Mouse (Mus musculus) embryonic facial prominence, embryonic 13.5 days (tissue): ENCODE results near the gene Pde6d. TPM values are rescaled to one million over a fixed set of nuclear protein-coding genes. Genes with fewer than 3 reads are reported as not detected.
"Not testable (repeated sequence)": the region's sequence is repeated elsewhere in the genome, so short reads cannot be mapped to it uniquely, and the experiment has no call there.

Source experiments
- ATAC-seq: fragments of 200-750 bp; cut with Nextera tagmentation; 2 replicates; pipeline ENCODE4 v1.8.0; 2017; ENCODE audit warnings: low read depth; ENCODE audit not compliant: insufficient number of reproducible peaks, insufficient read depth, low FRiP score, low TSS enrichment
- H3K27ac ChIP-seq: fragments of 300-500 bp; sonication (generic); 2 replicates; pipeline ENCODE4 v1.5.1; 2015; ENCODE audit warnings: moderate library complexity, mild to moderate bottlenecking, inconsistent platforms
- H3K27me3 ChIP-seq: fragments of 300-500 bp; sonication (generic); 2 replicates; pipeline ENCODE4 v1.6.1; 2015; ENCODE audit warnings: mild to moderate bottlenecking, inconsistent platforms
- H3K36me3 ChIP-seq: fragments of 300-500 bp; sonication (generic); 2 replicates; pipeline ENCODE4 v1.6.1; 2015; ENCODE audit warnings: mild to moderate bottlenecking, inconsistent platforms
- H3K4me1 ChIP-seq: fragments of 300-500 bp; sonication (generic); 2 replicates; pipeline ENCODE4 v1.6.1; 2015; ENCODE audit warnings: inconsistent platforms
- H3K4me2 ChIP-seq: fragments of 300-500 bp; sonication (generic); 2 replicates; pipeline ENCODE4 v1.6.1; 2015; ENCODE audit warnings: moderate library complexity, mild to moderate bottlenecking, inconsistent platforms
- H3K4me3 ChIP-seq: fragments of 300-500 bp; sonication (generic); 2 replicates; pipeline ENCODE4 v1.5.1; 2015; ENCODE audit warnings: mild to moderate bottlenecking, inconsistent platforms
- H3K9ac ChIP-seq: fragments of 300-500 bp; sonication (generic); 2 replicates; pipeline ENCODE4 v1.6.1; 2015; ENCODE audit warnings: mild to moderate bottlenecking, inconsistent platforms
- H3K9me3 ChIP-seq: fragments of 300-500 bp; sonication (generic); 2 replicates; pipeline ENCODE4 v1.6.1; 2016; ENCODE audit warnings: inconsistent platforms
- WGBS: fragments of 180-500 bp; shearing (Covaris S2); methylation state at CpG from one replicate; pipeline ENCODE4 v1.1.7; 2015; ENCODE audit warnings: mixed read lengths; 5-methylcytosine and 5-hydroxymethylcytosine counted together
- polyA plus RNA-seq: library from polyadenylated mRNA; unstranded; fragments of >200 nt; fragmentation: Nextera tagmentation; extraction: Ambion mirVana; gene quantifications from 2 replicates; pipeline ENCODE4 v1.2.1, GENCODE M21; 2015

The Pde6d gene
- polyA plus RNA-seq, 1 experiment from 2014 or later, result 78.5 TPM

DNA sequence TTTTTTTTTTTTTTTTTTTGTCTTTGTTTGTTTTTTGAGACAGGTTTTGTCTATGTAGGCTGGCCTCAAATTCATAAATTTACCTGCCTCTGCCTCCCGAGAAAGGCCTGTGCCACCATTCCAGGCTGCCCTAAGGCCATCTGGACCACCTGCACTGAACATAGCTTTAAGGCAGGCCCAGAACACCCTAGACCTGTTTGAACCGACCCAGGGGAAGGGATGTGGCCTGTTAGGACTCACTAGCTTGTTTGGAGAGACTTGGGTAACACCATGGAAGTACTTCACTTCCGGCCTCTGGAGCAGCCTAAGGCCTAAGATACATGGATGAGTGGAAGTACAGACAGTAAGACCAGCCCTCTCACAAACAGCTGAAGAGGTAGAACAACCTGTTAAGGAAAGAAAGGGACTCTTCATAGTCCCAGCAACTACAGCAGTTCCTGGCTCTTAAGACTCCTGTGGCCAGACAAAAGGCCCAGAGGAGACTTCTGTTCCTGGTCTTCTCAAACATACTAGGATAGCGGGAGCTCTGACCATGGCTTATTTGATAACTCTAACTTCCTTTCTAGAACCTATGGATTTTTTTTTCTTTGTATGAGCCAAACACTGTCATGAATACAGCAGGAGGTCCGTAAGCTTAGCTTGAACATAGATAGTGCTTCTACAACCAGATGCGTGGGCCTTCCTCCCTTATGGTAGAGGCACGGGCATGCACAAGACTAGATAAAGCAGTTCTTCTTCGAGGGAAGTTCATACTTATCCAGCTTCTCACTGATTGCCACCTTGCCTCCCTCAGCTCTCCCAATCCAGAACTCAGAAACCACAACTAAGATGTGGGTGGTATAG lies 58.4 kb downstream of the Pde6d start:
- ATAC-seq, result no peak
- Histone ChIP-seq H3K27ac (peak overlapping the region; percentile 100), H3K4me1 (peaks cover 31% of the 10 kb centered on the region), H3K4me3 (0 out of 2 replicates have a peak overlapping the region, but pooled peaks have one; percentile 98), H3K27me3 (no peaks in the 10 kb centered on the region), H3K36me3 (peaks cover 10% of the 10 kb centered on the region), H3K9me3 (no peaks in the 10 kb centered on the region), H3K4me2 (peak overlapping the region; percentile 91), H3K9ac (peak overlapping the region; percentile 95)
- WGBS, result 82% methylated on average over 8 of the region's 8 CpGs

DNA sequence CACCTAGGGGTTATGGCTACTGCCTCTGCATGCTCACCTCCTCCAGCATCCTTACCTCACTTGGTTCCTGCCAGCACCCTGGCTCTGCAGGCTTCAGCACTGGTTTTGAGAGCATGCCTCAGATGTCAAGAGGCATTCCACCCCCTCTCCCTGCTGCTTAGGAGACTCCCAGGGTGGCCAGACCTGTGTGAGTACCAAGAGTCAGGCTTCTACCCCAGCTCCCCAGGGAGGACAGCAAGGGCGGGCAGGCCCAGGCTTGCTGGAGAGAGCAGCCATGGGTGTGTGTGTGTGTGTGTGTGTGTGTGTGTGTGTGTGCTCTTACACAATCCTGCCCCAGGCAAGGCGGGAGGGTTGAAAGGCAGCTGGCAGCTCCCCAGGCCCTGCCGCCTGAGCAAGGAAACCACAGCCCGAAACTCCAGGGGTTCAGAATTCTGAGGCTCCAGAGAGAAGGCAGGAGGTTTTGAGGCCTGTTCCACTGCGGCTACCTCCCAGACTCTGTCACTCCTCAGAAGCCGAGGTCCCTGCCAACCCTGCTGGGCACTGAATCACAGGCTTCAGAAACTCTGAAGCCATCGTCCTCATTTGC lies 60.0 kb downstream of the Pde6d start:
- Histone ChIP-seq H3K4me2 (peak overlapping the region; percentile 16), H3K9me3 (no peaks in the 10 kb centered on the region), H3K4me3 (no peak overlapping the region), H3K27me3 (no peaks in the 10 kb centered on the region), H3K36me3 (no peaks in the 10 kb centered on the region), H3K27ac (peak overlapping the region; percentile 93), H3K9ac (peak overlapping the region; percentile 58), H3K4me1 (peaks cover 30% of the 10 kb centered on the region)
- ATAC-seq, result no peak
- whole genome bisulfite sequencing, result 26% methylated on average over 7 of the region's 7 CpGs

DNA sequence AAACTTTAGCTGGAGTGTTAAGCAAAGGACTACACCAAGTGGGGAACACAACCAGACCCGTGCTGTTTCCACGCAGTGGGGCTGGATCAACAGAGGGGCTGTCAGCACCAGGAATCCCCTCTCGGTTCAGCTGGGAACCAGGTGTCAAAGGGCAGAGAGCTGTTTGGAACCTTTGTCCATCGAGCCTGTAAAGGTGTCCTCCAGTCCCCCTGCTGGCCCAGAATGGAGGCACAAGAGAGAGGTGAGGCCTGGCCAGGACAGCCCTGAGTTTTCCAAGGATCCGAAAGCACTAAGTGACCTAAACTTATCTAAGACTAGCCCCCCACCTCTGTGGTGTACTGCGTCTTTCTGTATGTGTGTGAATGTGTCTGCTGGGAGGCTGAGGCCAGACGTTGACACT lies 62.1 kb downstream of the Pde6d start:
- no peak for ATAC-seq
- WGBS, result 35% methylated on average over 7 of the region's 7 CpGs
- Histone ChIP-seq H3K9ac (no peak overlapping the region), H3K9me3 (no peaks in the 10 kb centered on the region), H3K4me3 (no peak overlapping the region), H3K36me3 (no peaks in the 10 kb centered on the region), H3K27ac (no peak overlapping the region), H3K4me2 (no peak overlapping the region), H3K27me3 (no peaks in the 10 kb centered on the region), H3K4me1 (peaks cover 38% of the 10 kb centered on the region)

DNA sequence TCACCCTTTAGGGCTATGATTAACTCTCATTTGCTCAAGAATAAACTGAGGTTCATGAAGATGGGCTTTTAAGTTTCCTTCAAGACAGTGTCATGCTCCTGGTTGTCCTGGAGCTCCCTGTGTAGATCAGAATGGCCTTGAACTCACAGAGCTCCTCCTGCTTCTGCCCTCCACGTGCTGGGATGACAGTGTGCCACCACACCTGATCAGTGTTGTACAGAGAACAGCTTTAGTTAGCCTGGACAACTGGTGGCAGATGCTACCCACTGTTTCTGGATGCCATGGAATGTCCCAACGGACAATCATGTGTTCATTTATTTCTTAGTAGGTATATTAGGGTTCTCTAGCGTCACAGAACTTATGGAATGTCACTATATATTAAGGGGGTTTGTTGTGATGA lies 65.4 kb downstream of the Pde6d start:
- Histone ChIP-seq H3K4me3 (no peak overlapping the region), H3K4me1 (peaks cover 19% of the 10 kb centered on the region), H3K4me2 (no peak overlapping the region), H3K9me3 (no peaks in the 10 kb centered on the region), H3K36me3 (no peaks in the 10 kb centered on the region), H3K9ac (no peak overlapping the region), H3K27ac (no peak overlapping the region), H3K27me3 (no peaks in the 10 kb centered on the region)
- ATAC-seq, result no peak
- 72% methylated on average over 3 of the region's 3 CpGs for WGBS

DNA sequence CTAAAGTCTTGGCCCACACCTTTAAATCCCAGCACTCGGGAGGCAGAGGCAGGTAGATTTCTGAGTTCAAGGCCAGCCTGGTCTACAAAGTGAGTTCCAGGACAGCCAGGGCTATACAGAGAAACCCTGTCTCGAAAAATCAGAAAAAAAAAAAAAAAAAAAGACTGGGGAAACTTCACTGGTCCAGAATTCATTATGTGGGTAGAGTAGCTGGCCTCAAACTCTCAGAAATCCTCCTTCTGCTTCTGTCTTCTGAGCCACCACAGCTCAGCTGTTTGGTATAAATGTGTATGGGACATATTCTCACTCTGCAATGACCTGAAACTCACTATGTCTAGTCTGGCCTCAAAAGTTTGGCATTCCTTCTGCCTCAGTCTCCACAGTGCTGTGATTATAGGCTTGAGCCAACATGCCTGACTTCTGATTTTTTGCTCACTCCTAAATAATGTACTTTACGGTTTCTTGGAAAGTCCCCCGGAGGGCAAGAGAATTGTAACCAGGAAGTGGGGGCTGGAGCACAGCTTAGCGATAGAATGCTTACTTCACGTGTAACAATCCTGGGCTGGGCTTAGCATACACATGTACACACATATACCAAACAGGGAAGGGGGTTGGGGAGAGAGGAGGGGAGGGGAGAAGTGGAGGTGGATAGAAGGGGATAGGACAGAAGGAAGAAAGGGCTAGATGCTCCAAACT lies 66.6 kb downstream of the Pde6d start:
- H3K27ac ChIP-seq, result peak overlapping the region; percentile 53; the same call in 1 of the 2 replicates
- H3K4me1 ChIP-seq, result peaks cover 26% of the 10 kb centered on the region
- H3K9ac ChIP-seq, result 0 out of 2 replicates have a peak overlapping the region, but pooled peaks have one; percentile 6
- 53% methylated on average over 6 of the region's 6 CpGs for WGBS
- no peaks in the 10 kb centered on the region for H3K9me3 ChIP-seq
- no peaks in the 10 kb centered on the region for H3K27me3 ChIP-seq
- H3K36me3 ChIP-seq, result no peaks in the 10 kb centered on the region
- no peak for ATAC-seq
- H3K4me2 ChIP-seq, result no peak overlapping the region
- no peak overlapping the region for H3K4me3 ChIP-seq

DNA sequence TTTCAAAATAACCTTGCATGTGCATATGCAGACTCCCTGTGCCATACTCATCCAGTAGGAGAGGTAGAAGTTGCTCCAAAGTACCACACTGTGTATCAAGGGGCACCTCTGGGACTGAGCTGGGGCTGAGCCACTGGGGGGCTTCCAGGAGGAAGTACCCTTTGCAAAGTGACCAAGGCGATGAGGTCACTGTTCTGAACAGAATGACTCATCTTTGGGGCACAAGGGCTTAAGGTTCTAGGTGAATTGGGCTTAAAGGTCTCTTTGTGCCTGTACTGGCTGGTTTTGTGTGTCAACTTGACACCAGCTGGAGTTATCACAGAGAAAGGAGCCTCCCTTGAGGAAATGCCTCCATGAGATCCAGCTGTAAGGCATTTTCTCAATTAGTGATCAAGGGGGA lies 69.4 kb downstream of the Pde6d start:
- not testable (repeated sequence) for H3K4me3 ChIP-seq, H3K27ac ChIP-seq, H3K36me3 ChIP-seq, H3K27me3 ChIP-seq, H3K4me2 ChIP-seq, H3K9me3 ChIP-seq, H3K9ac ChIP-seq, ATAC-seq
- H3K4me1 ChIP-seq, result peaks cover 32% of the 10 kb centered on the region
- 38% methylated on average over 1 of the region's 1 CpGs for WGBS

DNA sequence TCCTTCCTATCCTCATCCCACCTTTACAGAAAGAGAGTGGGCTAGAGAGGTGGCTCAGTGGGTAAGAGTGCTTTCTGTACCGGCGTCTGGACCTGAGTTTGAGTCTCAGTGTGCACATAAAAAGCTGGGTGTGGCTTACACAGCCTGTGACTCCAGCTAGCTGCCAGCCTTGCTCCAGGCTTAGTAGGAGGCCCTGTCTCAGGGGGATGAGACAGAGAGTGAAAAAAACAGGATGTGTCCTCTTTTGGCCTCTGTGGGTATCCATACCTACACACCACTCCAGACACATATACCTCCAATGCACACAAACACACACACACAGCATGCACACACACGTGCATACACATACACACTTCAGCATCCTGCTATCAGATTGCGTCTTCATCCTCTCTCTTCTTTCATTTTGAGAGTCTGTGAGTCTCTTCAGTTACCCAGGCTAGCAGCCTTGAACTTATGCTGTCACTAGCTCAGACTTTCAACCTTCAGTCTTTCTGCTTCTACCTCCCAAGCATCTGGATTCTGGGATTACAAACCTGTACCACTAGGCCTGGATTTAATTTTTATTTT lies 70.2 kb downstream of the Pde6d start:
- H3K36me3 ChIP-seq, result no peaks in the 10 kb centered on the region
- 0 out of 2 replicates have a peak overlapping the region, but pooled peaks have one; percentile 46 for H3K9ac ChIP-seq
- ATAC-seq, result no peak
- H3K9me3 ChIP-seq, result no peaks in the 10 kb centered on the region
- H3K27ac ChIP-seq, result peak overlapping the region; percentile 30
- H3K27me3 ChIP-seq, result no peaks in the 10 kb centered on the region
- 61% methylated on average over 4 of the region's 4 CpGs for WGBS
- no peak overlapping the region for H3K4me3 ChIP-seq
- H3K4me1 ChIP-seq, result peaks cover 32% of the 10 kb centered on the region
- H3K4me2 ChIP-seq, result no peak overlapping the region

DNA sequence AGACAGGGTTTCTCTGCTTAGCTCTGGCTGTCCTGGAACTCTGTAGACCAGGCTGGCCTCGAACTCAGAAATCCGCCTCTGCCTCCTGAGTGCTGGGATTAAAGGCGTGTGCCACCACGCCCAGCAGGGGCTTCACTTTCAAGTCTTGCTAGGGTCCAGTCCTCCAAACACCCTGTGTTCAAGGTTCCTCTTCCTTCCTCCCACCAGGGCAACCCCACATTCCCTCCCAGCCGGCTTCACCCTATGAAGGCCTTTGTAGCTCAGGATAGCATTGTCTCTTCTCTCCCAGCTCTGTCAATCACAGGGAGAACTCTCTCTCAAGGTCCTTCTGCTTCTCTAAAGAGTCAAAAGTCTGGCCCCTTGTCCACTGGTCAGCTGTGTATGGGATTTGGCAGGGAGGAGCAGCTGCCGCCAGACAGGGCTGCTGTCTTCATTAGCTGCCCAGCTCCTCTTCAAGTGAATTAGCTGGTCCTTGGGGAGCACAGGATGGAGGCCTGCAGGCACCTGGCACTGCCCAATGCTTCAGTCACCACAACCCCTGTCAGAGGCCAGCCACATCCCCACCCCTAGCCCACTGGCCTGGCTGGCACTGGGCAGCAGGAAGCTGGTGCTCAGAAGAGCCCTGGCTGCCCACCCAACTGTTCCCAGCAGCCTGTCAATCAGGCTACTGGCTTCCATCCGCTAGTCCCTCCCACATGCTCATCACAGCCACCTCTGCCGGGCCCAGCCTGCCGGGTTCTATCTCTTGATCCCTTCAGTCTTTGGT lies 71.6 kb downstream of the Pde6d start:
- WGBS, result 64% methylated on average over 9 of the region's 9 CpGs
- Histone ChIP-seq H3K9me3 (no peaks in the 10 kb centered on the region), H3K4me1 (peaks cover 30% of the 10 kb centered on the region), H3K9ac (peak overlapping the region; percentile 46; the same call in 1 of the 2 replicates), H3K4me2 (no peak overlapping the region), H3K27me3 (no peaks in the 10 kb centered on the region), H3K36me3 (no peaks in the 10 kb centered on the region), H3K4me3 (no peak overlapping the region), H3K27ac (peak overlapping the region; percentile 30)
- ATAC-seq, result no peak

DNA sequence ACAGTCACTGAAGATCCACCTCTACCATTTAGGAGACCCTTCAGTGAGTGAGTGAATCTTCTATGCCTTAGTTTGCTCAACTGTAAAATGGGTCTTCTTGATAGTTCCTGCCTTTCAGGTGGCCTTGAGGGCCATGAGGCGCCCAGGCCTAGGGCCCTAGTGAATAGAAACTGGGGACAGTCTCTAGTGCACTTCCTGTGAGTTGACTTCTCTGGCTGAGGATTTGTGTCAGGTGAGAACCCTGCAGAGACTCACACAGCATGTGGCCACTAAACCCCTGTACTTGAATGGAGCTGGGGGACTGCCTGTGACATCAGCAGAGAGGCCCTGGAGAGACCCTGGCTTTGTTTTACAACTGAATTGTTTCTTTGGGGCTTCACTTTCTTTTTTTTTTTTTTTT lies 72.2 kb downstream of the Pde6d start:
- no peak for ATAC-seq
- no peaks in the 10 kb centered on the region for H3K27me3 ChIP-seq
- H3K4me3 ChIP-seq, result no peak overlapping the region
- H3K4me1 ChIP-seq, result peaks cover 33% of the 10 kb centered on the region
- no peak overlapping the region for H3K9ac ChIP-seq
- H3K36me3 ChIP-seq, result no peaks in the 10 kb centered on the region
- H3K4me2 ChIP-seq, result no peak overlapping the region
- H3K27ac ChIP-seq, result no peak overlapping the region
- H3K9me3 ChIP-seq, result no peaks in the 10 kb centered on the region
- WGBS, result 89% methylated on average over 1 of the region's 1 CpGs

DNA sequence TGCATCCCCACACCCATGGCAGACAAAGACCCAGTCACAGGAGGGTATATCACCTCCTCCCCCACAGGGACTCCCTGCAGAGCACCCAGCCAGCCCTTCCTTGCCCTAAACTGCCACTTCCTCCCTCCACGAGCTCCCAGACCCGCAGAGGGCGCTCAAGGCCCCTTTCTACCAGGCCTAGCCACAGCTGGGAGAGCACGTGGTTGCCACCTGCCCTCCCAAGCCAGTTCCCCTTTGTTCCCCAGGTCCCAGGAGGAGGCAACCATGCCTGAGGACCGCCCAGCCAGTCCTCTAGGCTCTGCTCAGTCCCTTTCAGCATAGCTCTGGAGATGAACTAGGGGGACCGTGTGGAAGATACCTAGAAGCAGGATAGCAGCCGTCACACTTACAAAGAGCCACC lies 73.0 kb downstream of the Pde6d start:
- H3K36me3 ChIP-seq, result no peaks in the 10 kb centered on the region
- 7% methylated on average over 7 of the region's 7 CpGs for WGBS
- no peaks in the 10 kb centered on the region for H3K27me3 ChIP-seq
- H3K4me1 ChIP-seq, result peaks cover 40% of the 10 kb centered on the region
- no peak for ATAC-seq
- no peak overlapping the region for H3K4me2 ChIP-seq
- no peak overlapping the region for H3K4me3 ChIP-seq
- no peak overlapping the region for H3K9ac ChIP-seq
- H3K27ac ChIP-seq, result peak overlapping the region; percentile 45
- no peaks in the 10 kb centered on the region for H3K9me3 ChIP-seq

DNA sequence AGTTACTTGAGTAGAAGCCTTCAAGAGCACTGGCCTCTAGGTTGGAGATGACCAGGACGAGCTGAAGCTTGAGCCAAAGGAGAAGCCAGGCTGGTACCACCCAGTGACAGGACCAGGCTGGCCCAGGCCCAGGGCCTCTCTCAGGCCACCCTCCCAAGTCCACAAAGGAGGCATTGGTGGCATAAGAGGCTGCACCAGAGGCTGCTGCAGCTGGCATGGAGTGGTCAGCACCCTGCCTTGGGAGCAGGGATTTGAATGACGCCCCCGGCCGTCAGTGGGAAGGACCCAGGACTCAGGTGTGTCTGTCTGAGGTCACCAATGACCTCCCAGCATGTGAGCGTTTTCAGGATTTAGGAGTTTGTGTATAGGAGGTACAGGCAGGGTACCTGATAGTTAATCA lies 74.6 kb downstream of the Pde6d start:
- H3K4me2 ChIP-seq, result no peak overlapping the region
- 84% methylated on average over 5 of the region's 5 CpGs for WGBS
- no peaks in the 10 kb centered on the region for H3K27me3 ChIP-seq
- no peaks in the 10 kb centered on the region for H3K36me3 ChIP-seq
- no peaks in the 10 kb centered on the region for H3K9me3 ChIP-seq
- H3K4me1 ChIP-seq, result peaks cover 47% of the 10 kb centered on the region
- ATAC-seq, result no peak
- no peak overlapping the region for H3K9ac ChIP-seq
- H3K27ac ChIP-seq, result no peak overlapping the region
- H3K4me3 ChIP-seq, result no peak overlapping the region
